ENCODE assay signal across 25 mouse cellular contexts in the genomic region with DNA sequence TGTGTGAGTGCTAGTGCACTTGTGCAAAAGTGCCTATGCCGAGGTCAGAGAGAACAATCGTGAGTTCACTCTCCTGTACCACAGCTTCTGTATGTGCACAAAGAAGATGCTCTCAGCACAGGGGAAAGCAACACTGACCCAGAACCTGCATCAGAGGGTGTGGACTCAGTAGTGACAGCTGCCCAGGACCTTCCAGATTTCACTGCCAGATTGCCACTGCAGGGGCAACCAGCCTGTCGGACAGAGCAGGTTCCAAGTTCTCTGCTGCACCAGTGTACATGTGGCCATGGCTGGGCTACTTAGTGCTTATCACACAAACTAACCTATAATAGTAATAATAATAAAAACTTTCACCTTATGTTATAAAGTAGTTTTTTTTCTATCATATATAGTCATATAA. TPM values are rescaled to one million over a fixed set of nuclear protein-coding genes. Genes with fewer than 3 reads are reported as not detected.
"Had no signal": no experiment of that assay in that cellular context is flagged by ENCODE, and none has a peak within 500 bp of the region (broad histone marks: within the 10 kb centered on the region; RNA-seq: fewer than 3 reads in every experiment).

No protein-coding gene starts in this region.

- DNase-seq: kidney, postnatal 10 days; kidney, postnatal 36 days; layer of hippocampus, postnatal 36 days; liver, postnatal 0 days; lung, embryonic 14.5 days; retina, postnatal 1 day; right cerebral cortex, postnatal 25 days; spleen, adult 18-20 months; thymus, postnatal 36 days had no signal

- H3K4me3 ChIP-seq: kidney, embryonic 15.5 days; midbrain, embryonic 12.5 days; midbrain, embryonic 15.5 days; myocyte; neural tube, embryonic 13.5 days; stomach, embryonic 15.5 days had no signal

- H3K9ac ChIP-seq: kidney, embryonic 15.5 days; liver, embryonic 14.5 days; liver, postnatal 0 days; lung, embryonic 14.5 days; midbrain, embryonic 12.5 days; midbrain, embryonic 15.5 days; neural tube, embryonic 13.5 days; stomach, embryonic 15.5 days had no signal

- H3K4me2 ChIP-seq: kidney, embryonic 15.5 days; liver, embryonic 11.5 days; lung, embryonic 14.5 days; midbrain, embryonic 12.5 days; midbrain, embryonic 15.5 days; neural tube, embryonic 13.5 days; stomach, embryonic 15.5 days had no signal

- H3K9me3 ChIP-seq: kidney, embryonic 15.5 days; midbrain, embryonic 15.5 days; neural tube, embryonic 13.5 days; stomach, embryonic 15.5 days had no signal

- H3K4me1 ChIP-seq: kidney, embryonic 15.5 days; midbrain, embryonic 12.5 days; midbrain, embryonic 15.5 days; neural tube, embryonic 13.5 days; stomach, embryonic 15.5 days had no signal

- H3K27me3 ChIP-seq: kidney, embryonic 15.5 days; midbrain, embryonic 12.5 days; midbrain, embryonic 15.5 days; neural tube, embryonic 13.5 days; stomach, embryonic 15.5 days had no signal

- H3K36me3 ChIP-seq: kidney, embryonic 15.5 days; midbrain, embryonic 12.5 days; midbrain, embryonic 15.5 days; neural tube, embryonic 13.5 days; stomach, embryonic 15.5 days had no signal

- H3K27ac ChIP-seq: kidney, embryonic 15.5 days; liver, embryonic 14.5 days; macrophage; midbrain, embryonic 12.5 days; midbrain, embryonic 15.5 days; neural tube, embryonic 13.5 days; stomach, embryonic 15.5 days had no signal

- ATAC-seq: liver, postnatal 0 days; lung, postnatal 0 days; midbrain, embryonic 15.5 days had no signal

RNA-seq across cellular contexts. Expression of gene H60c, which starts 10.2 kb away (rescaled TPM):
- total RNA-seq: layer of hippocampus, adult 8-10 months; layer of hippocampus, postnatal 10 days; layer of hippocampus, postnatal 36 days; left cerebral cortex, adult 8-10 months; left cerebral cortex, postnatal 14 days; megakaryocyte, adult 5-6 weeks had no signal
- polyA plus RNA-seq: kidney, embryonic 15.5 days; limb, embryonic 11.5 days; liver, embryonic 11.5 days; liver, embryonic 14.5 days; liver, postnatal 0 days; lung, embryonic 14.5 days; macrophage; midbrain, embryonic 15.5 days; myocyte; neural tube, embryonic 13.5 days had no signal
